Mouse (Mus musculus): ENCODE measurements around the gene Tubd1.

The Tubd1 gene

GRCm38 (mm10) chr11:86598154-86598553, 53.4 kb downstream of the Tubd1 start:
- in situ Hi-C loops (cut with MseI, MboI), result no loop called here

- in situ Hi-C loops (cut with MseI, MboI), result no loop called here
Observed at GRCm38 (mm10) chr11:86598572-86598971, 53.8 kb downstream of the Tubd1 start.

- in situ Hi-C loops (cut with MseI, MboI), result no loop called here
Observed at GRCm38 (mm10) chr11:86599378-86600208, 54.8 kb downstream of the Tubd1 start.

GRCm38 (mm10) chr11:86600209-86600557, 55.4 kb downstream of the Tubd1 start:
- in situ Hi-C loops (cut with MseI, MboI), result no loop called here

GRCm38 (mm10) chr11:86602116-86602515, 57.3 kb downstream of the Tubd1 start:
- in situ Hi-C loops (cut with MseI, MboI), result no loop called here

- in situ Hi-C loops (cut with MseI, MboI), result no loop called here
Observed at GRCm38 (mm10) chr11:86603719-86604118, 58.9 kb downstream of the Tubd1 start.

- in situ Hi-C loops (cut with MseI, MboI), result no loop called here
Observed at GRCm38 (mm10) chr11:86604289-86604688, 59.5 kb downstream of the Tubd1 start.

- in situ Hi-C loops (cut with MseI, MboI), result no loop called here
Observed at GRCm38 (mm10) chr11:86604732-86605520, 60.1 kb downstream of the Tubd1 start.

GRCm38 (mm10) chr11:86606621-86607339, 62.0 kb downstream of the Tubd1 start:
- in situ Hi-C loops (cut with MseI, MboI), result no loop called here

- in situ Hi-C loops (cut with MseI, MboI), result no loop called here
Observed at GRCm38 (mm10) chr11:86607808-86608350, 63.1 kb downstream of the Tubd1 start.

GRCm38 (mm10) chr11:86610239-86610638, 65.4 kb downstream of the Tubd1 start:
- in situ Hi-C loops (cut with MseI, MboI), result no loop called here

GRCm38 (mm10) chr11:86611991-86612390, 67.2 kb downstream of the Tubd1 start:
- in situ Hi-C loops (cut with MseI, MboI), result no loop called here

GRCm38 (mm10) chr11:86614056-86614530, 69.3 kb downstream of the Tubd1 start:
- in situ Hi-C loops (cut with MseI, MboI), result no loop called here

- in situ Hi-C loops (cut with MseI, MboI), result no loop called here
Observed at GRCm38 (mm10) chr11:86614607-86615006, 69.8 kb downstream of the Tubd1 start.
